Mouse (Mus musculus) intestine, embryonic 16.5 days (tissue): Measurements from ENCODE around the gene Enpp3. TPM values are rescaled to one million over a fixed set of nuclear protein-coding genes. Genes with fewer than 3 reads are reported as not detected.

Experiments used
- ATAC-seq: fragments of 200-750 bp; cut with Nextera tagmentation; 2 replicates; pipeline ENCODE4 v1.8.0; 2017; ENCODE audit warnings: moderate TSS enrichment, moderate library complexity
- H3K27ac ChIP-seq: fragments of 300-500 bp; sonication (generic); 2 replicates; pipeline ENCODE4 v1.5.1; 2014; ENCODE audit warnings: mild to moderate bottlenecking, low read length
- H3K27me3 ChIP-seq: fragments of 300-500 bp; sonication (generic); replicated peaks from 2 replicates; pipeline ENCODE4 v1.6.1; 2014; ENCODE audit warnings: low read length, control low read depth, mixed read lengths; ENCODE audit not compliant: control insufficient read depth, insufficient read depth
- H3K36me3 ChIP-seq: fragments of 300-500 bp; sonication (generic); 2 replicates; pipeline ENCODE4 v1.6.1; 2014; ENCODE audit warnings: low read length, control low read depth; ENCODE audit not compliant: control insufficient read depth, insufficient read depth
- H3K4me1 ChIP-seq: fragments of 300-500 bp; sonication (generic); 2 replicates; pipeline ENCODE4 v1.6.1; 2014; ENCODE audit warnings: low read length, control low read depth, mixed read lengths; ENCODE audit not compliant: control insufficient read depth, insufficient read depth
- H3K4me2 ChIP-seq: fragments of 300-500 bp; sonication (generic); 2 replicates; pipeline ENCODE4 v1.6.1; 2014; ENCODE audit warnings: low read depth, low read length, control low read depth
- H3K4me3 ChIP-seq: fragments of 300-500 bp; sonication (generic); 2 replicates; pipeline ENCODE4 v1.5.1; 2014; ENCODE audit warnings: mild to moderate bottlenecking, low read length
- H3K9ac ChIP-seq: fragments of 300-500 bp; sonication (generic); 2 replicates; pipeline ENCODE4 v1.6.1; 2014; ENCODE audit warnings: low read depth, low read length
- H3K9me3 ChIP-seq: fragments of 300-500 bp; sonication (generic); 2 replicates; pipeline ENCODE4 v1.6.1; 2016; ENCODE audit warnings: low read length, control low read depth; ENCODE audit not compliant: control insufficient read depth
- WGBS: fragments of 180-500 bp; shearing (Covaris S2); extraction: QIAGEN DNeasy Blood & Tissue Kit; methylation state at CpG from one replicate; pipeline ENCODE4 v1.1.7; 2014; 5-methylcytosine and 5-hydroxymethylcytosine counted together
- polyA plus RNA-seq: library from polyadenylated mRNA; unstranded; fragments of >200 nt; fragmentation: Nextera tagmentation; extraction: Ambion mirVana; gene quantifications from 2 replicates; pipeline ENCODE4 v1.2.1, GENCODE M21; 2015

The Enpp3 gene
- polyA plus RNA-seq, 1 experiment from 2014 or later, result 25.1 TPM

- peaks cover 7% of the 10 kb centered on the region; the same call in 1 of the 2 replicates for H3K4me1 ChIP-seq
- H3K27me3 ChIP-seq, result no peaks in the 10 kb centered on the region
- 85% methylated on average over 3 of the region's 3 CpGs for WGBS
- H3K9me3 ChIP-seq, result no peaks in the 10 kb centered on the region
- H3K9ac ChIP-seq, result no peak overlapping the region
- no peak for ATAC-seq
- no peak overlapping the region for H3K4me3 ChIP-seq
- no peak overlapping the region for H3K4me2 ChIP-seq
- no peak overlapping the region for H3K27ac ChIP-seq
- no peaks in the 10 kb centered on the region for H3K36me3 ChIP-seq
Observed at GRCm38 (mm10) chr10:24783946-24784345, 58.7 kb downstream of the Enpp3 start.

DNA sequence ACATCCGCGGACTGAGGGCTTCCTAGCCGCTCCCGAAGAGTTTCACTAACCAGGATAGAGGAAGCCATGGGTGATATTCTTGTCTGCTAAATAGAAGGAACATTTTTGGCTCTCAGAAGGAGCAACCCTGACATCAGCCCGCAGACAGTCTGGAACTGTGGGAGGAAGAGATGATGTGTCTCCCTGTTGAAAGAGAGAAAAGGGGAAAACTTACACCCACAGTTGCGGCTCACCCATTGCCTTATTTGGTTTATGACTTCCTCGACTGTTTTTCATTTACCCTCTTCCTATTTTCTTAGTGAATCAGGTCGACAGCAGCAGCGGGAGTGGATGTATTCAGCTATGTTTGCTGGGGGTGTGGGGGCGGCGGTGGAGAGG, 64.0 kb downstream of the Enpp3 start:
- Histone ChIP-seq H3K9ac (no peak overlapping the region), H3K4me1 (peaks cover 7% of the 10 kb centered on the region; the same call in 1 of the 2 replicates), H3K4me2 (no peak overlapping the region), H3K27me3 (no peaks in the 10 kb centered on the region), H3K27ac (no peak overlapping the region), H3K4me3 (no peak overlapping the region), H3K36me3 (no peaks in the 10 kb centered on the region), H3K9me3 (no peaks in the 10 kb centered on the region)
- 73% methylated on average over 11 of the region's 11 CpGs for WGBS
- no peak for ATAC-seq

- Histone ChIP-seq H3K36me3 (no peaks in the 10 kb centered on the region), H3K4me1 (peaks cover 2% of the 10 kb centered on the region; the same call in 1 of the 2 replicates), H3K4me2 (no peak overlapping the region), H3K27ac (no peak overlapping the region), H3K4me3 (no peak overlapping the region), H3K9ac (no peak overlapping the region), H3K27me3 (no peaks in the 10 kb centered on the region), H3K9me3 (no peaks in the 10 kb centered on the region)
- ATAC-seq, result no peak
- 61% methylated on average over 14 of the region's 14 CpGs for WGBS
Observed at GRCm38 (mm10) chr10:24777916-24778642, 64.5 kb downstream of the Enpp3 start.

DNA sequence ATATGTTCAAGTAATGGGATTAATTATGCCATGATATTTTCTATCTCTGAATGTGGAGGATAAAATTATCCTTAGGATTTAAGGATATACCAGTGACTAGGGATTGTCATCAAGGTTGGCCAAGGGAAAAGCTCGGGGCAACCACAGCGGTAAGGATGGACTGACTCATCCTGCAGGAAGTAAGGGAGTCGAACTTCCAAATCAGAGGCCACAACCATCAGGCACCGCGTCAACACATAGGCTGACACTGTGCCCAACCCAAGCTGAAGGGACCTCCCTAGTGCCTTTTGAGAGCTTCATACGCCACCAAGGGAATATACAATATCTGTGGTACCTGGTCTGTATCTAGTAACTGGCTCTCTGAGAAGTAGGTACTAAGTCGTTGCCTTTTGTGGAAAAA, 73.1 kb downstream of the Enpp3 start:
- no peak overlapping the region for H3K4me3 ChIP-seq
- no peaks in the 10 kb centered on the region for H3K9me3 ChIP-seq
- 94% methylated on average over 7 of the region's 7 CpGs for WGBS
- no peak overlapping the region for H3K9ac ChIP-seq
- H3K27ac ChIP-seq, result no peak overlapping the region
- H3K4me1 ChIP-seq, result no peaks in the 10 kb centered on the region
- H3K27me3 ChIP-seq, result no peaks in the 10 kb centered on the region
- no peaks in the 10 kb centered on the region for H3K36me3 ChIP-seq
- ATAC-seq, result no peak
- H3K4me2 ChIP-seq, result no peak overlapping the region

GRCm38 (mm10) chr10:24767695-24768094, 74.9 kb downstream of the Enpp3 start:
- Histone ChIP-seq H3K36me3 (no peaks in the 10 kb centered on the region), H3K27ac (no peak overlapping the region; the same call in 1 of the 2 replicates), H3K27me3 (no peaks in the 10 kb centered on the region), H3K4me3 (no peak overlapping the region), H3K4me2 (no peak overlapping the region), H3K9ac (no peak overlapping the region), H3K4me1 (no peaks in the 10 kb centered on the region), H3K9me3 (no peaks in the 10 kb centered on the region)
- 60% methylated on average over 11 of the region's 11 CpGs for WGBS
- no peak for ATAC-seq

DNA sequence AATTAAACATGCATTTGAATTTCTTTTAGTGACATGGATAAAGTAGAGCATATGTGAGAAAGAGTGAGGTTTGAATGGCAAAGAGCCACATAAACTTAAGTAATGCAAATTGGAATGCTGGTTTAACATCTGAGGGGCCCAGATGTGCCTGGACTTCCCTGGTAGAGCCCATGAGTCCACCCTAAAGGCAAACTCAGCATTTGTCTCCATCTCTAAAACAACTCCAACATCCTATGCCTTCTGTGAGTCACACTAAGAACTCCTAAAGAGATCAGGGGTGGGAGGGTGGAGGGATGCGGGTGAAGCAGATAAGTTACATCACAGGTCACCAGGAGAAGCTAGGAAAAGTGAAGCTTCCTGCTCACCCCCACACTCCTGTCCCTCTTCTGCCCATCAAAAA, 76.6 kb downstream of the Enpp3 start:
- Histone ChIP-seq H3K36me3 (no peaks in the 10 kb centered on the region), H3K27me3 (no peaks in the 10 kb centered on the region), H3K27ac (no peak overlapping the region), H3K9me3 (no peaks in the 10 kb centered on the region), H3K4me3 (no peak overlapping the region), H3K4me1 (no peaks in the 10 kb centered on the region), H3K9ac (no peak overlapping the region), H3K4me2 (no peak overlapping the region)
- ATAC-seq, result no peak
- WGBS, result 71% methylated on average over 1 of the region's 1 CpGs

DNA sequence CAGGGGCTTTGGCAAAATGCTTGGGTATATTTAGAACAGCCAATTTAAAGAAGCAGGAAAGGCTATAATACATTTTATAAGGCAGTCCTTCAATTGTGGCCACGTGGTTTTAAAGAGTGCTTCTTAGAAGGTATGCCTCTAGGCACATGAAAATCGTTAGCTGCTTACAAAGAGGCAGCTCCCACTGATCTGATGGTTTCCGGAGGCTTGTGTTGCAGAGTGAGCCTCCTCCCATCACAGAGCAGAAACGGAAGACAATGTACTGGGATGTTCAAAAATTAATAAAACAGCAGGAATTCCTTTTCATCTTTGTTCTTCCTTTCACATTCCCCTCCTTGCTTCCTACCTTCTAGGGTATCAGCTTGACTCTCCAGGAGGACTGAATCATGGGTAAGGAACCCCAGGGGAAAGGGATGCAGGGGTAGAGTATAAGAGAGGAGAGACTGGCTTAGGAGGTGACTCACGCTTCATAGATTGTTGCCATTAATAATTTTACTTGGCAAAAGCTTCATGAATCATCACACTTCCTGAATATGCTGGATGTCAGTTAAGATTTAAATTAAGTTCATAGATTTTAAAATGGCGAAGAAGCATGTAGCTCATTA, 77.4 kb downstream of the Enpp3 start:
- Histone ChIP-seq H3K27me3 (no peaks in the 10 kb centered on the region), H3K4me1 (no peaks in the 10 kb centered on the region), H3K4me2 (no peak overlapping the region), H3K4me3 (no peak overlapping the region), H3K9me3 (no peaks in the 10 kb centered on the region), H3K27ac (no peak overlapping the region), H3K9ac (no peak overlapping the region), H3K36me3 (no peaks in the 10 kb centered on the region)
- ATAC-seq, result no peak
- WGBS, result 60% methylated on average over 6 of the region's 6 CpGs

- 70% methylated on average over 3 of the region's 3 CpGs for WGBS
- Histone ChIP-seq H3K27me3 (no peaks in the 10 kb centered on the region), H3K9ac (no peak overlapping the region), H3K27ac (no peak overlapping the region), H3K9me3 (no peaks in the 10 kb centered on the region), H3K4me2 (no peak overlapping the region), H3K4me1 (no peaks in the 10 kb centered on the region), H3K4me3 (no peak overlapping the region), H3K36me3 (no peaks in the 10 kb centered on the region)
- no peak for ATAC-seq
Observed at GRCm38 (mm10) chr10:24764640-24765039, 78.0 kb downstream of the Enpp3 start.

GRCm38 (mm10) chr10:24763257-24763656, 79.4 kb downstream of the Enpp3 start:
- no peak overlapping the region for H3K9ac ChIP-seq
- H3K4me3 ChIP-seq, result no peak overlapping the region
- no peaks in the 10 kb centered on the region for H3K36me3 ChIP-seq
- H3K4me1 ChIP-seq, result peaks cover 4% of the 10 kb centered on the region; the same call in 1 of the 2 replicates
- WGBS, result 92% methylated on average over 3 of the region's 3 CpGs
- no peaks in the 10 kb centered on the region for H3K9me3 ChIP-seq
- no peak for ATAC-seq
- no peaks in the 10 kb centered on the region for H3K27me3 ChIP-seq
- H3K4me2 ChIP-seq, result no peak overlapping the region
- H3K27ac ChIP-seq, result no peak overlapping the region
